Mouse (Mus musculus) forebrain, embryonic 13.5 days (tissue): ENCODE data around the gene Atf4. TPM values are rescaled to one million over a fixed set of nuclear protein-coding genes. Genes with fewer than 3 reads are reported as not detected.

ENCODE experiments used
- ATAC-seq: fragments of 200-750 bp; cut with Nextera tagmentation; 2 replicates; pipeline ENCODE4 v1.8.0; 2017
- H3K27ac ChIP-seq: fragments of 300-500 bp; sonication (generic); 2 replicates; pipeline ENCODE4 v1.5.1; 2015; ENCODE audit warnings: inconsistent platforms, mild to moderate bottlenecking, moderate library complexity
- H3K27me3 ChIP-seq: fragments of 300-500 bp; sonication (generic); 2 replicates; pipeline ENCODE4 v1.6.1; 2015; ENCODE audit warnings: mild to moderate bottlenecking, inconsistent platforms
- H3K36me3 ChIP-seq: fragments of 300-500 bp; sonication (generic); 2 replicates; pipeline ENCODE4 v1.6.1; 2015; ENCODE audit warnings: mild to moderate bottlenecking, inconsistent platforms; ENCODE audit not compliant: poor library complexity, severe bottlenecking
- H3K4me1 ChIP-seq: fragments of 300-500 bp; sonication (generic); 2 replicates; pipeline ENCODE4 v1.6.1; 2015; ENCODE audit warnings: inconsistent platforms
- H3K4me2 ChIP-seq: fragments of 300-500 bp; sonication (generic); 2 replicates; pipeline ENCODE4 v1.6.1; 2015; ENCODE audit warnings: inconsistent platforms, mild to moderate bottlenecking, moderate library complexity
- H3K4me3 ChIP-seq: fragments of 300-500 bp; sonication (generic); 2 replicates; pipeline ENCODE4 v1.5.1; 2015; ENCODE audit warnings: mild to moderate bottlenecking, inconsistent platforms
- H3K9ac ChIP-seq: fragments of 300-500 bp; sonication (generic); 2 replicates; pipeline ENCODE4 v1.6.1; 2015; ENCODE audit warnings: mild to moderate bottlenecking, inconsistent platforms
- H3K9me3 ChIP-seq: fragments of 300-500 bp; sonication (generic); replicated peaks from 2 replicates; pipeline ENCODE4 v1.6.1; 2016; ENCODE audit warnings: inconsistent platforms
- WGBS: fragments of 180-500 bp; shearing (Covaris S2); methylation state at CpG from one replicate; pipeline ENCODE4 v1.1.7; 2015; 5-methylcytosine and 5-hydroxymethylcytosine counted together
- polyA plus RNA-seq: library from polyadenylated mRNA; unstranded; fragments of >200 nt; fragmentation: Nextera tagmentation; extraction: Ambion mirVana; gene quantifications from 2 replicates; pipeline ENCODE4 v1.2.1, GENCODE M21; 2015

The Atf4 gene
- polyA plus RNA-seq, 1 experiment from 2014 or later: 129 TPM

DNA sequence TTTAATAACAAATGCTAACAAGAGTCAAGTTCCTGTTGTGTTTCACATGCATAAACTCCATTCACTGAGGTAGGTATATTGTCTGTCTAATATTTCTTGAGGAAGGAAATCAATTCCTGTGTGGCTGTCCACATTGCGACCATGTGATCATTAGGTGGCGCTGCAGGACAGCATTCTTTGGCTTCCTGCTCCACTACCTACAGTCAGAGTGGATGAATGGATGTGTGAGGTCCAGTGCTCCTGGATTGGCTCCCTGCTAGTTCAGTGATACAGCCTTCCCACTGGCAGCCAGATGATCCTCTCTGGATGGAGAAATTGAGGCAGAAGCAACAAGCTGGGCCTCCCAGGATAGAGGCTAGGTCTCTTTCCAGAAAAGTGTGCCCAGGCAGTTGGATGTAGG, 11.3 kb downstream of the Atf4 start:
- 2% methylated on average over 2 of the region's 2 CpGs for WGBS
- peaks cover 19% of the 10 kb centered on the region for H3K4me1 ChIP-seq
- H3K36me3 ChIP-seq: no peaks in the 10 kb centered on the region
- no peak overlapping the region for H3K4me2 ChIP-seq
- H3K27ac ChIP-seq: no peak overlapping the region
- H3K9me3 ChIP-seq: peaks cover 14% of the 10 kb centered on the region; the same call in 1 of the 2 replicates
- 0 out of 2 replicates have a peak, but pooled peaks have one; percentile 52 for ATAC-seq
- no peak overlapping the region for H3K9ac ChIP-seq
- H3K4me3 ChIP-seq: no peak overlapping the region
- 0 out of 2 replicates have a peak, but pooled peaks cover 3% of the 10 kb centered on the region for H3K27me3 ChIP-seq

DNA sequence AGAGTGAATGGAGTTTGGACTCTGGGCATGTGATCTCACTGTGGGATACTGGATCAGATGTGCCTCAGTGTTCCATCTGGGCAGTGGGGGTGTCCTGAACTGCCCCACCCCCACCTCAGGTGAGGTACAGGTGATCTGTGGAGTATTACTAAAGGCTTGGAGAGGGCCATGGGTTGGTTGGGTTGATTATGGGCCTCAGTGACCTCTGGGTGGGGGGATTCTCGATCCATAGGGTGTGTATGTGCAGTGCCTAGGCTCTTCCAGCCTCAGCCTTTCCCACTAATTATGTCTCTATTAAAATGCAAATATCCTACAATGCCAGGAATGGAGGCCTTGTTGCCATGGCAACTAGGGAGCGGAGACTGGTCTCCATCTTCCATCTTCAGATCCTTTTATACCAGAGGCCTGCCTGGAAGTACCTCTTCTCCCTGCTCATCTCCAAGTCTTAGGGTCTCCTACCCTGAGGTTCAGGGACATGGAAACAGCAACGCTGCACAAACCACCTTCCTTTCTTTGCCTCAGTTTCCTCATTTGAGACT, 16.9 kb downstream of the Atf4 start:
- WGBS: 38% methylated on average over 3 of the region's 3 CpGs
- Histone ChIP-seq H3K4me3 (no peak overlapping the region), H3K9me3 (peaks cover 14% of the 10 kb centered on the region; the same call in 1 of the 2 replicates), H3K9ac (no peak overlapping the region), H3K36me3 (no peaks in the 10 kb centered on the region), H3K27ac (no peak overlapping the region), H3K4me2 (no peak overlapping the region), H3K27me3 (0 out of 2 replicates have a peak, but pooled peaks cover 9% of the 10 kb centered on the region), H3K4me1 (peaks cover 9% of the 10 kb centered on the region)
- no peak for ATAC-seq

DNA sequence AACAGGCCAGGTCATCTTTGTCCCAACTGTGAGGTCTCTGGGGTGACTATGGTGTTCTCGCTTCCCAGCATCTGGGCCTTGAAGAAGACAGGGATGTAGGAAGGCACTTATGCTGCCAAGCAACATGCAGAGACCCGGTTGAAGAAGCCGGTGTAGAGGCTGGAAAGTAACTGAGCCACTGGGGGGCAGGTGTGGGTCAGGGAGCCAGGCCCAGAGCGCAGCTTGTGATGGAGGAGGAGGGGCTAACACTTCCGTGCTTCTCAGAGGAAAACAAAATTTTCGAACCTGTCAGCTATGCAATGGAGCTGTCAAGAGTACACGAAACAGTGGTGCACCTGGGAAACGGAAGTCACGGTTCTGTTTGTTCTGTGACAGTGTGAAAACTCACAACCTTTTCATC, 22.1 kb downstream of the Atf4 start:
- no peak for ATAC-seq
- 43% methylated on average over 9 of the region's 9 CpGs for whole genome bisulfite sequencing
- Histone ChIP-seq H3K9ac (no peak overlapping the region), H3K27me3 (peaks cover 28% of the 10 kb centered on the region; the same call in 1 of the 2 replicates), H3K4me3 (no peak overlapping the region), H3K27ac (no peak overlapping the region), H3K4me1 (peaks cover 9% of the 10 kb centered on the region), H3K9me3 (no peaks in the 10 kb centered on the region), H3K36me3 (no peaks in the 10 kb centered on the region), H3K4me2 (no peak overlapping the region)

DNA sequence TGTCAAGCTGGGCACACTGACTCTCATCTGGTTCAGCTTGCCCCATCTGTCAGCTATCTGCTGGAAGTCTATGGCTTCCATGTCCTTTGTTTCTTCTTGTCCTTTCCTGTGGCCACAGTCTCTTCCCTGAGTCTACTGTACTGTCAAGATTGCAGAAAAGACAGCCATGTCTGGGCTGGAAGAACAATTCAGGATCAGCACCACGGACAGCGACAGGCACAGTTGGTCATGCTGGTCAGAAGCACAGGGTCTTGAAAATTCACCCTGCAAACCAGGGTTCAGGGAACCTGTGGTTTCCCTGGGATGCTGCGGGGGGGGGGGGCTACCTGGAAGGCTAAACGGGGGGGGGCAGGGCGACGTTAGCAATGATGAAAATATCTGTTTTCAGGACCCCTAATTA, 22.6 kb downstream of the Atf4 start:
- ATAC-seq: no peak
- 2% methylated on average over 6 of the region's 6 CpGs for WGBS
- Histone ChIP-seq H3K4me2 (no peak overlapping the region), H3K27me3 (peaks cover 33% of the 10 kb centered on the region; the same call in 1 of the 2 replicates), H3K4me1 (peaks cover 4% of the 10 kb centered on the region; the same call in 1 of the 2 replicates), H3K9ac (no peak overlapping the region), H3K9me3 (no peaks in the 10 kb centered on the region), H3K4me3 (no peak overlapping the region), H3K36me3 (no peaks in the 10 kb centered on the region), H3K27ac (no peak overlapping the region)

DNA sequence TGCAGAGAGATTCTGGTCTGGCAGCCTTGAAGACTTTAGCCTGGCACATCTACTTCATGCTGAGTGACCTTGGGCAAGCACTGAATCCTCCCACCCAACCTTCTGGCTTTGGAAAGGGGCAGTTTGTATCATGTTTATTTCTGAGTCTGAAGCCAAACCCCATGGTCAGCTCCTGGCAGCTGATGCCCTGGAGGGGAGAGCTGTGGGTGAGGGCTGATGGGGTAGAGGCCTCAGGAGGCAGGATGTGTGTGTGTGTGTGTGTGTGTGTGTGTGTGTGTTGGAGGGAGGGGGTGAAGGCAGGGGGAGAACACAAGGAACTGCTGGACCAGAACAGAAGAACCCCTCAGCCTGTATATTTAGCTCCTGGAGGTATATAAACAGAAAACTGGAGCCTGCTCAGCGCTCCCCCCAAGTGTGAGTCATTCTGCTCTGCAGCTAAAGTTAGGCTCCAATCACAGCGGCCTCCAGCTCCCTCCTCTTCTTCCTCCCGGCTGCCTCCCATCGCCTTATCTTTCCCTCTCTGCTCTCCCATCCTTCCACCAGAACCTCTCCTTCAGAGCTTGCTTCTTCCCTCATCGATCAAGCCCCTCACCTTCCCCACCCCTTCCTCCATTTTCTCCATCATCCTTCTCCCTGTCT, 23.3 kb downstream of the Atf4 start:
- H3K9ac ChIP-seq: no peak overlapping the region
- no peaks in the 10 kb centered on the region for H3K9me3 ChIP-seq
- H3K27ac ChIP-seq: no peak overlapping the region
- 78% methylated on average over 5 of the region's 5 CpGs for WGBS
- H3K36me3 ChIP-seq: no peaks in the 10 kb centered on the region
- no peak overlapping the region for H3K4me2 ChIP-seq
- H3K27me3 ChIP-seq: peaks cover 37% of the 10 kb centered on the region; the same call in 1 of the 2 replicates
- no peak for ATAC-seq
- peaks cover 4% of the 10 kb centered on the region; the same call in 1 of the 2 replicates for H3K4me1 ChIP-seq
- no peak overlapping the region for H3K4me3 ChIP-seq

DNA sequence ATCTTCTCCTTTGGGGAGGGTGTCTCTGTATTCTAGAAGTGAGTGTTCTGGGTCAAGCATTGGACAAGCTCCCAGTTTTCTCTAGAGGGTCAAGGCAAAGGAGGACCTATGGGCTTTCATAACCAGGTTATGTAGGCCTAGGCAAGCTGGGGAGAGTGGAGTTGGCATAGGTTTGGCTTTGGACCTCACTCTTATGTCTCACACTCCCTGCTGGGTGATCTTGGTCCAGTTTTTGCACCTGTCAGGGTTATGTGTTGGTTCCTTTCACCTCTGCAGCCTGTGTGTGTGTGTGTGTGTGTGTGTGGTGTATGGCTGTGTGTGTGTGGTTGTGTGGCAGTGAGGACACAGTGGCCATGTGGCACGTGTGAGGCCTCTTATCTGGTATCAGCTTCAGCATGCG, 24.1 kb downstream of the Atf4 start:
- Histone ChIP-seq H3K9me3 (no peaks in the 10 kb centered on the region), H3K9ac (no peak overlapping the region), H3K36me3 (no peaks in the 10 kb centered on the region), H3K27ac (no peak overlapping the region), H3K4me2 (no peak overlapping the region), H3K4me1 (peaks cover 4% of the 10 kb centered on the region; the same call in 1 of the 2 replicates), H3K4me3 (no peak overlapping the region), H3K27me3 (peaks cover 35% of the 10 kb centered on the region; the same call in 1 of the 2 replicates)
- 92% methylated on average over 2 of the region's 2 CpGs for WGBS
- ATAC-seq: no peak

DNA sequence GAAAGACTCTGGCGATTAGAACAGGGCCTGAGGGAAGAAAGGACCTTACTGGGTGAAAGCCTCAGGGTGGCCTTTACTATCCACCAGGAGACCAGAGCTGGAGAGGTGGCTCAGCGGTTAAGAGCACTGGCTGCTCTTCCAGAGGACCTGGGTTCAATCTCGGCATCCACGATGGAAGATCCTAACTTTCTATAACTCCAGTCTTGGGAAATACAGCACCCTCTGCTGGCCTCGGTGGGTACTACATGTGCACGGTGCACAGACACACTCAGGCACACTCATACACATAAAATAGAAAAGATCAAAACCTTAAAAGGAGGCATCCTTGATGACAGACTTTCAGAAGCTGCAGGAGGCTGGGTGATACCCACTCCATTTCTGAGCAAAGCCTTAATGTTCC, 25.7 kb downstream of the Atf4 start:
- H3K4me2 ChIP-seq: no peak overlapping the region
- no peaks in the 10 kb centered on the region for H3K36me3 ChIP-seq
- 16% methylated on average over 6 of the region's 6 CpGs for WGBS
- no peak for ATAC-seq
- H3K27me3 ChIP-seq: peaks cover 45% of the 10 kb centered on the region
- no peak overlapping the region for H3K27ac ChIP-seq
- peaks cover 4% of the 10 kb centered on the region; the same call in 1 of the 2 replicates for H3K4me1 ChIP-seq
- no peak overlapping the region for H3K4me3 ChIP-seq
- H3K9ac ChIP-seq: no peak overlapping the region
- H3K9me3 ChIP-seq: no peaks in the 10 kb centered on the region

DNA sequence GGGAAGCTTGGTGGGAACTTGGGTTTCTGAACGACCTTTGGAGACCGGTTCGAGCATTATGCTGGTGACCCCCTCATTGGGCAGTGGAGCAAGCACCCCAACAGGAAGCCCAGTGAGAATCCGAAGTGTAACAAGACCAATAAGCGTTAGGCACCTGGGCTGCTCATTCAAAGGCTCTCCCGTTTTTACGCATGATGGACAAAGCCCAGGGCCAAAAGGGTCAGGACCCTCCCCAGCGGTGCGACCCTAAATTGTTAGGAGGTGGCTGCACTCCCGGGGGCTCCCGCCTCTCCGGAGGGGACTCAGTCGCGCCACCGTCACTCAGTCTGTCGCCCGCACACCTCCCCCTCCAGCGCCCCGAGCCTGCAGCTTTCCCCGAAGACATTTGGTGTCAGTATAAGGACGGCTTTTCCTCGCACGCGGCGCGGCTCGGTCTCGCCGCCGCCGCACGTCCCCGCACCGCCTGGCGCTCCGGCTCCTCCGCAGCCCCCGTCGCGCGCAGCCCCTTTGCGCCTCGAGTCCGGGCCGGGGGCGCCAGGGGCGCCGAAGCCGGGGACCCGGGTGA, 31.9 kb downstream of the Atf4 start, which contains the start of gene Cacna1i:
Gene Cacna1i, plus strand, starts transcription at position 388 of the 565 bp plus-strand sequence.
- H3K4me2 ChIP-seq: peak within 1 kb of the TSS; percentile 87
- ATAC-seq: peak; percentile 73
- H3K4me3 ChIP-seq: peak within 1 kb of the TSS; percentile 51
- WGBS: 2% methylated on average over 50 of the region's 50 CpGs
- H3K9ac ChIP-seq: peak within 1 kb of the TSS; percentile 63
- no peaks in the 10 kb centered on the region for H3K36me3 ChIP-seq
- peaks cover 84% of the 10 kb centered on the region for H3K27me3 ChIP-seq
- H3K9me3 ChIP-seq: no peaks in the 10 kb centered on the region
- peaks cover 14% of the 10 kb centered on the region for H3K4me1 ChIP-seq
- H3K27ac ChIP-seq: no peak within 1 kb of the TSS

DNA sequence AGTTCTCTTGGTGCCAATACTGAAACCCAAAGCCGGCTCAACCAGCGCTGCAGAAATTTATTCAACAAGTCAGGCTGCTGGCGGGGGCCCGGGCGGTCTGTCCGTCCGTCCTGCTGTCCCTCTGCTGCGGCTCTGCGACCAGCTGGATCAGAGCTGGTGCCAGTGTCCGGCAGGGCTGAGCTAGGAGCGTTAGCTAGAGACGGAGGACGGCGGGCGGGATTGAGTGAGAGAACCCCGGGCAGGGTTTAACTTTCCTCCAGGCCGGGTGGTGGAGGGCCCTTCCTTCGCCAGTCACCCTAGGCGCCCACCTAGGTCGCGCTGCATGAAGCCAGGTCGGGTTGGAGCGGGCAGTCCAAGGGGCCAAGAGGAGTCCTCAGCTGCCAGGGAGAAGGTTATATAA, 33.1 kb downstream of the Atf4 start:
- peaks cover 73% of the 10 kb centered on the region for H3K27me3 ChIP-seq
- peaks cover 14% of the 10 kb centered on the region for H3K4me1 ChIP-seq
- 1% methylated on average over 23 of the region's 23 CpGs for WGBS
- peak overlapping the region; percentile 51 for H3K4me3 ChIP-seq
- H3K9ac ChIP-seq: peak overlapping the region; percentile 63
- no peak for ATAC-seq
- H3K36me3 ChIP-seq: no peaks in the 10 kb centered on the region
- H3K4me2 ChIP-seq: peak overlapping the region; percentile 87
- H3K9me3 ChIP-seq: no peaks in the 10 kb centered on the region
- H3K27ac ChIP-seq: no peak overlapping the region

DNA sequence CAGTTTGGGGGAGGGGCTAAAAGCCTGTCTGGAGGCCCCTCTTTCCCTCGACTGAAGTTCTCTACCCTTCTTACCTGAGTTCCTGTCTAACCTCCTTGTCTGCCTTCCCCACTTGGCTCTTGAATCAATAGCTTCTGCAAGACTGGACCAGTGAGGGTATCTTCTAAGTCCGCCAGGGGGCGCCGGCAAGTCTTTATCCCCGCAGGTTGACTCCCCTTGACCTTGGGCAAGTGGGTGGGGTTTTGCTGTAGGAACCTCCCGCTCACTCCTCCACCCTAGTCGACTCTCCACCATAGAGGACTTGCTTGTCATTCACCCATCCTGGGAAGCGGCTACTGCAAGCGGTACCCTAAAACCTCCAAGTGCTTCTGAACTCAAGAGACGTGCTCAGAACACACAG, 34.5 kb downstream of the Atf4 start:
- H3K9me3 ChIP-seq: no peaks in the 10 kb centered on the region
- H3K27ac ChIP-seq: no peak overlapping the region
- no peak for ATAC-seq
- no peaks in the 10 kb centered on the region for H3K36me3 ChIP-seq
- H3K4me2 ChIP-seq: peak overlapping the region; percentile 2; the same call in 1 of the 2 replicates
- H3K4me1 ChIP-seq: peaks cover 14% of the 10 kb centered on the region
- 8% methylated on average over 10 of the region's 10 CpGs for WGBS
- peaks cover 68% of the 10 kb centered on the region for H3K27me3 ChIP-seq
- no peak overlapping the region for H3K9ac ChIP-seq
- H3K4me3 ChIP-seq: no peak overlapping the region

DNA sequence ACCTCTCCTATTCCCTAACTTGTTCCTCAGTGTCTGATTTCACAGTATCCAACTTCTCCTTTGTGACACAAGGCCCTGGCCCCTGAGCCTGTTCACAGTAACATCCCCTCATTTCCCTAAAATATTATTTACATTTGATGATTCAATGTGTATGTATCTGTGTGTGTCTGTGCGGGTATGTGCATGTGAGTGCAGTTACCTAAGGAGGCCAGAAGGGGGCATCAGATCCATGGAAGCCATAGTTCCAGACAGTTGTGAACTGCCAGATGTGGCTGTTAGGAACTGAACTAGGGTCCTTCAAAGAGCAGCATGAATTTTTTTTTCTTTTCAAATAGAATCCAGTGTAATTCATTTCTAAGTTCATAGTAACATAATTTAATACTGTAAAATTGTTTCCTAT, 42.2 kb downstream of the Atf4 start:
- Histone ChIP-seq H3K9me3 (peaks cover 5% of the 10 kb centered on the region; the same call in 1 of the 2 replicates), H3K4me1 (no peaks in the 10 kb centered on the region), H3K27me3 (no peaks in the 10 kb centered on the region), H3K36me3 (no peaks in the 10 kb centered on the region), H3K9ac (no peak overlapping the region), H3K4me2 (no peak overlapping the region), H3K4me3 (no peak overlapping the region), H3K27ac (no peak overlapping the region)
- WGBS: 98% methylated on average over 1 of the region's 1 CpGs
- no peak for ATAC-seq

DNA sequence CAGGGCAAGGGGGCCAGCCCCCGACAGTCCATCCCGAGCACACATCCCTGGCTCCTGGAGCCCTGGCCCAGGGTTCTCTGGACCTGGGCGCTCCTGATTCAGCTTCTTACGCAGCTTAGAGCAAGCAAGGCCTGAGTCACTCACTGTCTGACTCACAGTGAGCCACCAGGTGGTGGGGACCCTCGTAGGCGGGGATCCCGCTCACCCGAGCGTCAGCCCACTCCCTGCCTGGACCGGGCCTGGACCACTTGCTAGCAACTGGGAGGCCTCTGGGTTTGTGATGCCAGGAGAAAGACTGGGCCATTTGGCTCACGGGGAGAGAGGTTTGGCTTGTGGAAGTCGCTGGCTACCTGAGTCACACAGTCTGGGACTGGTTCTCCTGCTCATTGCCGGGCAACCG, 48.8 kb downstream of the Atf4 start:
- no peaks in the 10 kb centered on the region for H3K36me3 ChIP-seq
- no peaks in the 10 kb centered on the region for H3K4me1 ChIP-seq
- H3K27me3 ChIP-seq: 0 out of 2 replicates have a peak, but pooled peaks cover 4% of the 10 kb centered on the region
- H3K4me2 ChIP-seq: no peak overlapping the region
- H3K9ac ChIP-seq: no peak overlapping the region
- WGBS: 74% methylated on average over 14 of the region's 14 CpGs
- H3K27ac ChIP-seq: no peak overlapping the region
- no peaks in the 10 kb centered on the region for H3K9me3 ChIP-seq
- no peak overlapping the region for H3K4me3 ChIP-seq
- no peak for ATAC-seq
